Mouse (Mus musculus): ENCODE data around the gene 1700007K13Rik. TPM values are rescaled to one million over a fixed set of nuclear protein-coding genes. Genes with fewer than 3 reads are reported as not detected.

The 1700007K13Rik gene
- polyA plus RNA-seq, 1 experiment from 2014 or later = 0.90 TPM

DNA sequence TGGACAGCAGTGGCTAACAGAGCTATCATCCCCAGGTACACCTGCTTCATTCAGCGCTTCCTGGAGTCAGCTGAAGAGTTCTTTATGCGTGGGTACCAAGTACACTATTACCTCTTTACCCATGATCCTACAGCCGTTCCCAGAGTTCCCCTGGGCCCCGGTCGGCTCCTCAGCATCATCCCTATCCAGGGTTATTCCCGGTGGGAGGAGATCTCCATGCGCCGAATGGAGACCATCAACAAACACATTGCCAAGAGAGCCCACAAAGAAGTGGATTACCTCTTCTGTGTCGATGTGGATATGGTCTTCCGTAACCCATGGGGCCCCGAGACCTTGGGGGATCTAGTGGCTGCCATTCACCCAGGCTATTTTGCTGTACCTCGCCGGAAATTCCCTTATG, 38.5 kb upstream of the 1700007K13Rik start:
- ATAC-seq (replicated peaks; ENCODE audit: insufficient number of reproducible peaks, low FRiP score, low TSS enrichment, low read depth) (no peak), DNase-seq (ENCODE audit: low spot score) (no peak)
- H3K36me3 ChIP-seq (replicated peaks; ENCODE audit: control insufficient read depth, insufficient read depth, low read depth, low read length) = no peaks in the 10 kb centered on the region
- H3K9ac ChIP-seq (replicated peaks; ENCODE audit: low read length) = no peak overlapping the region
- H3K9me3 ChIP-seq (replicated peaks; ENCODE audit: control insufficient read depth, low read length) = no peaks in the 10 kb centered on the region
- H3K4me2 ChIP-seq (ENCODE audit: low read depth, low read length) = no peak overlapping the region
- no peaks in the 10 kb centered on the region for H3K4me1 ChIP-seq (ENCODE audit: control insufficient read depth, insufficient read depth, low read length)
- no peaks in the 10 kb centered on the region for H3K27me3 ChIP-seq (ENCODE audit: control insufficient read depth, insufficient read depth, low read length)
- no peak overlapping the region for H3K4me3 ChIP-seq (ENCODE audit: low read depth, low read length)
- 87% methylated on average over 13 of the region's 13 CpGs for WGBS
- H3K27ac ChIP-seq (replicated peaks; ENCODE audit: low read depth, low read length) = no peak overlapping the region

DNA sequence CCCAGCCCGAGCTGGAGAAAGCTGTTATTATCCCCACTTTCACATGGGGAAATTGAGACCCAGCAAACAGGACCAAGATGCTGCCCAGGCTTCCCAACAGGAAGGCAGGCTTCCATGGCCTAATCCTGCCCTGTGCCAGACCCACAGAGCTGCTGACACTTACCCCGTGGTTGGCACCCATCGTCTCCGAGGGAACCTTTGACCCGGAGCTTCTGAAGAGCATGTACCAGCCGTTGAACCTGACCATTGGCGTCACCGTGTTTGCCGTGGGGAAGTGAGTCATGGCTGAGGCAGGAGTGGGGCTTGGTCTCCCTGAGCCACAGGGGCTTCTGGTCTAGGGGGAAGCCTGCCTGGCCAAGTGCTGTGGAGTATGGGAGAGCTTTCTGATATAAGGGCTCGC, 36.9 kb upstream of the 1700007K13Rik start:
- H3K4me3 ChIP-seq (ENCODE audit: low read depth, low read length) = no peak overlapping the region
- H3K9me3 ChIP-seq (replicated peaks; ENCODE audit: control insufficient read depth, low read length) = no peaks in the 10 kb centered on the region
- no peak overlapping the region for H3K9ac ChIP-seq (replicated peaks; ENCODE audit: low read length)
- no peak for DNase-seq (ENCODE audit: low spot score)
- no peak overlapping the region for H3K4me2 ChIP-seq (ENCODE audit: low read depth, low read length)
- H3K27ac ChIP-seq (replicated peaks; ENCODE audit: low read depth, low read length) = no peak overlapping the region
- H3K36me3 ChIP-seq (replicated peaks; ENCODE audit: control insufficient read depth, insufficient read depth, low read depth, low read length) = no peaks in the 10 kb centered on the region
- WGBS = 87% methylated on average over 10 of the region's 10 CpGs
- no peaks in the 10 kb centered on the region for H3K4me1 ChIP-seq (ENCODE audit: control insufficient read depth, insufficient read depth, low read length)
- no peaks in the 10 kb centered on the region for H3K27me3 ChIP-seq (ENCODE audit: control insufficient read depth, insufficient read depth, low read length)
- no peak for ATAC-seq (replicated peaks; ENCODE audit: insufficient number of reproducible peaks, low FRiP score, low TSS enrichment, low read depth)

GRCm38 (mm10) chr2:28498431-28498830, 32.3 kb upstream of the 1700007K13Rik start:
- Histone ChIP-seq H3K36me3 (replicated peaks; ENCODE audit: control insufficient read depth, insufficient read depth, low read depth, low read length) (no peaks in the 10 kb centered on the region), H3K4me1 (ENCODE audit: control insufficient read depth, insufficient read depth, low read length) (no peaks in the 10 kb centered on the region), H3K27ac (replicated peaks; ENCODE audit: low read depth, low read length) (no peak overlapping the region), H3K9me3 (replicated peaks; ENCODE audit: control insufficient read depth, low read length) (no peaks in the 10 kb centered on the region), H3K4me3 (ENCODE audit: low read depth, low read length) (no peak overlapping the region), H3K27me3 (ENCODE audit: control insufficient read depth, insufficient read depth, low read length) (no peaks in the 10 kb centered on the region), H3K9ac (replicated peaks; ENCODE audit: low read length) (no peak overlapping the region), H3K4me2 (ENCODE audit: low read depth, low read length) (no peak overlapping the region)
- 86% methylated on average over 4 of the region's 4 CpGs for WGBS
- ATAC-seq (replicated peaks; ENCODE audit: insufficient number of reproducible peaks, low FRiP score, low TSS enrichment, low read depth) (no peak), DNase-seq (ENCODE audit: low spot score) (no peak)

DNA sequence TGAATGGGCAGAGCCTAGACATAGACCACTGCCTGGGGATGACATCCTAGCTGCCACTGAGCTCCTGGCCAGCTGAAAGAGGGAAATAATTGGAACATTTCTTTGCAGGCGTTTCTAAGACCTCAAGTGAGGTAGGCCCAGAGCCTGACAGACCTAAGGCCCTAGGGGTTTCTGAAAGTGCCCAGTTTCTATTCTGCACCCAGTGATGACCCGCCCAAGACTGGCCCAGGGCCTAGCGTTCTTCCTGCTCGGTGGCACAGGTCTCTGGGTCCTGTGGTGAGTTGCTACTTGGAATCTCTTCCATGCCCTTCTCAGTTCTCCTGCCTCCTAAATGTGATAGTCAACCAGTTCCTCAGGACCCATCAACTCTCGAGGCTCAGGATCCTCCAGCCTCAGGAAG, 31.4 kb upstream of the 1700007K13Rik start:
- H3K36me3 ChIP-seq (replicated peaks; ENCODE audit: control insufficient read depth, insufficient read depth, low read depth, low read length) = no peaks in the 10 kb centered on the region
- DNase-seq (ENCODE audit: low spot score) = no peak
- WGBS = 83% methylated on average over 5 of the region's 5 CpGs
- H3K4me3 ChIP-seq (ENCODE audit: low read depth, low read length) = no peak overlapping the region
- no peak overlapping the region for H3K4me2 ChIP-seq (ENCODE audit: low read depth, low read length)
- no peak for ATAC-seq (replicated peaks; ENCODE audit: insufficient number of reproducible peaks, low FRiP score, low TSS enrichment, low read depth)
- H3K9ac ChIP-seq (replicated peaks; ENCODE audit: low read length) = no peak overlapping the region
- no peaks in the 10 kb centered on the region for H3K9me3 ChIP-seq (replicated peaks; ENCODE audit: control insufficient read depth, low read length)
- H3K27ac ChIP-seq (replicated peaks; ENCODE audit: low read depth, low read length) = no peak overlapping the region
- no peaks in the 10 kb centered on the region for H3K4me1 ChIP-seq (ENCODE audit: control insufficient read depth, insufficient read depth, low read length)
- H3K27me3 ChIP-seq (ENCODE audit: control insufficient read depth, insufficient read depth, low read length) = no peaks in the 10 kb centered on the region

DNA sequence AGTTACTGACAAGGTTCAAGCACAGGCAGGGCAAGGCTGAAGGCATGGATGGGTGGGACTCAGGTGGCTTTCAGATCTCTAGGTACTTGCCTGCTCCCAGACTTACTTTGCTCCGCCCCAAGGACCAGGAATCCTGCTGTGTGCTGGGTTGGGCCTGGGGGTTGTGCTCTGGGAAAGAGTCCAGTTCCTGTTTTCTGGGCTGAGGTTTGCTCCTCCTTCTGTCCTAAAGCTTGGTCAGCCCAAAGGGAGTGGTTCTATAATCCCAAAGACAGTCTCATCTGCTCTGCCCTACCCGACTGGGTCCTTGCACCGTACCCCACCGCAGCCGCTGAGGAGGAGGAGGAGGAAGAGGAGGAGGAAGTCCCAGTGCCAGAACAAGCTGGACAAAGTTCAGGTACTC, 30.5 kb upstream of the 1700007K13Rik start, which contains the start of gene Gbgt1:
TSS of gene Gbgt1 (plus strand) at position 221 of the 400 bp plus-strand sequence.
- no peak within 1 kb of the TSS for H3K27ac ChIP-seq (replicated peaks; ENCODE audit: low read depth, low read length)
- H3K4me1 ChIP-seq (ENCODE audit: control insufficient read depth, insufficient read depth, low read length) = no peaks in the 10 kb centered on the region
- H3K4me3 ChIP-seq (ENCODE audit: low read depth, low read length) = no peak within 1 kb of the TSS
- no peak for ATAC-seq (replicated peaks; ENCODE audit: insufficient number of reproducible peaks, low FRiP score, low TSS enrichment, low read depth)
- H3K4me2 ChIP-seq (ENCODE audit: low read depth, low read length) = no peak within 1 kb of the TSS
- H3K27me3 ChIP-seq (ENCODE audit: control insufficient read depth, insufficient read depth, low read length) = no peaks in the 10 kb centered on the region
- no peak within 1 kb of the TSS for H3K9ac ChIP-seq (replicated peaks; ENCODE audit: low read length)
- H3K36me3 ChIP-seq (replicated peaks; ENCODE audit: control insufficient read depth, insufficient read depth, low read depth, low read length) = no peaks in the 10 kb centered on the region
- 81% methylated on average over 5 of the region's 5 CpGs for WGBS
- H3K9me3 ChIP-seq (replicated peaks; ENCODE audit: control insufficient read depth, low read length) = no peaks in the 10 kb centered on the region
- DNase-seq (ENCODE audit: low spot score) = no peak

DNA sequence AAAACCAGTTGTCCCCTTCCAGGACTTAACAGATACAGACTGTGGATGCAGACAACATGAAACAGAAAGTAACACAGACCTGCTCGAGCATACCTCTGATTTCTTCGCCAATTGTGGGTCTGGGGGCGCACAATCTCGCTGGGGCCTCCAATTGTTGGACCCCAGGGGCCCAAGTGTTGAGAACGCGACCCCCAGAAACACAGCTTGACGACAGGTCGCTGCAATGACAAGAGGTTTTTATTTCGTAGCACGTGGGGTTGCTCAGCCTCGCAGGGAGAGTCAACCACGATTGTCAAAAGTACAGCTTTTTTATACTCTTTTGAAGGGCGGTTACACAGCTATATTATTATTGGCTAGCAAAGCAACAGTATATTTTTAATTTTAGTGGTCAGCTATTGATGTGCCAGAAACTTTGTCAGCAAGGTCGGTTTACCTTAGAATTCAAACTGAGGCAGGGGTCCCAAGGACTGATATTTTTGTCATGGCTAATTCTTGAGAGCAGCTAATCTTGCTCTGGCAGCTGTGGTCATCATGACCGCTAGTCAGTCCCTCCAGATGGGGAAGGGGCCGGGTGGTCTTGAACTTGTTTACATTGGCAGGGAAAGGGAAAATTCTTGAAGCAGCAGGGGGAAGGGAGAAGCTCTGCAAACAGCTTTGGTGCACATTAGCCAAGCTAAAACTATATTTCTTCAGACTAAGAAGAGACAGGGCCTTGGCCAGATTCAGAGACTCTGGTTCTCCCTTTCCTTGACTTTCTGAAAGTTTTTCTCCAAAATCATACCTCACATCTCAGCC, 29.9 kb upstream of the 1700007K13Rik start:
- WGBS = 85% methylated on average over 16 of the region's 16 CpGs
- Histone ChIP-seq H3K4me1 (ENCODE audit: control insufficient read depth, insufficient read depth, low read length) (no peaks in the 10 kb centered on the region), H3K36me3 (replicated peaks; ENCODE audit: control insufficient read depth, insufficient read depth, low read depth, low read length) (no peaks in the 10 kb centered on the region), H3K27ac (replicated peaks; ENCODE audit: low read depth, low read length) (no peak overlapping the region), H3K27me3 (ENCODE audit: control insufficient read depth, insufficient read depth, low read length) (no peaks in the 10 kb centered on the region), H3K4me3 (ENCODE audit: low read depth, low read length) (no peak overlapping the region), H3K9ac (replicated peaks; ENCODE audit: low read length) (no peak overlapping the region), H3K4me2 (ENCODE audit: low read depth, low read length) (no peak overlapping the region), H3K9me3 (replicated peaks; ENCODE audit: control insufficient read depth, low read length) (no peaks in the 10 kb centered on the region)
- DNase-seq (ENCODE audit: low spot score) = no peak
- ATAC-seq (replicated peaks; ENCODE audit: insufficient number of reproducible peaks, low FRiP score, low TSS enrichment, low read depth) = no peak

GRCm38 (mm10) chr2:28495207-28495756, 29.1 kb upstream of the 1700007K13Rik start:
- DNase-seq (ENCODE audit: low spot score) (no peak), ATAC-seq (replicated peaks; ENCODE audit: insufficient number of reproducible peaks, low FRiP score, low TSS enrichment, low read depth) (no peak)
- Histone ChIP-seq H3K4me3 (ENCODE audit: low read depth, low read length) (no peak overlapping the region), H3K9ac (replicated peaks; ENCODE audit: low read length) (no peak overlapping the region), H3K27me3 (ENCODE audit: control insufficient read depth, insufficient read depth, low read length) (no peaks in the 10 kb centered on the region), H3K27ac (replicated peaks; ENCODE audit: low read depth, low read length) (no peak overlapping the region), H3K9me3 (replicated peaks; ENCODE audit: control insufficient read depth, low read length) (no peaks in the 10 kb centered on the region), H3K36me3 (replicated peaks; ENCODE audit: control insufficient read depth, insufficient read depth, low read depth, low read length) (no peaks in the 10 kb centered on the region), H3K4me2 (ENCODE audit: low read depth, low read length) (no peak overlapping the region), H3K4me1 (ENCODE audit: control insufficient read depth, insufficient read depth, low read length) (no peaks in the 10 kb centered on the region)
- 77% methylated on average over 14 of the region's 14 CpGs for WGBS

- ATAC-seq (replicated peaks; ENCODE audit: insufficient number of reproducible peaks, low FRiP score, low TSS enrichment, low read depth) (no peak), DNase-seq (ENCODE audit: low spot score) (no peak)
- H3K4me2 ChIP-seq (ENCODE audit: low read depth, low read length) = no peak overlapping the region
- H3K27me3 ChIP-seq (ENCODE audit: control insufficient read depth, insufficient read depth, low read length) = no peaks in the 10 kb centered on the region
- H3K27ac ChIP-seq (replicated peaks; ENCODE audit: low read depth, low read length) = no peak overlapping the region
- no peaks in the 10 kb centered on the region for H3K36me3 ChIP-seq (replicated peaks; ENCODE audit: control insufficient read depth, insufficient read depth, low read depth, low read length)
- 82% methylated on average over 2 of the region's 2 CpGs for WGBS
- no peak overlapping the region for H3K9ac ChIP-seq (replicated peaks; ENCODE audit: low read length)
- no peak overlapping the region for H3K4me3 ChIP-seq (ENCODE audit: low read depth, low read length)
- no peaks in the 10 kb centered on the region for H3K9me3 ChIP-seq (replicated peaks; ENCODE audit: control insufficient read depth, low read length)
- H3K4me1 ChIP-seq (ENCODE audit: control insufficient read depth, insufficient read depth, low read length) = no peaks in the 10 kb centered on the region
These were observed 28.4 kb upstream of the 1700007K13Rik start for GRCm38 (mm10) chr2:28494521-28494920.

All from embryonic facial prominence, embryonic 11.5 days (tissue).